Mouse (Mus musculus) midbrain, postnatal 0 days (tissue): ENCODE data around the gene Cars2. TPM values are rescaled to one million over a fixed set of nuclear protein-coding genes. Genes with fewer than 3 reads are reported as not detected.

Source experiments
- ATAC-seq: fragments of 200-750 bp; cut with Nextera tagmentation; 2 replicates; pipeline ENCODE4 v1.8.0; 2017; ENCODE audit warnings: moderate number of reproducible peaks, mild to moderate bottlenecking, moderate TSS enrichment, moderate library complexity; ENCODE audit not compliant: low FRiP score
- DNase-seq: peaks from one replicate; pipeline ENCODE4 v3.0.0-alpha.2; 2015; ENCODE audit warnings: low spot score
- H3K27ac ChIP-seq: fragments of 300-500 bp; sonication (generic); 2 replicates; pipeline ENCODE4 v1.5.1; 2014; ENCODE audit warnings: low read depth, mild to moderate bottlenecking, low read length, mixed read lengths
- H3K27me3 ChIP-seq: fragments of 300-500 bp; sonication (generic); 2 replicates; pipeline ENCODE4 v1.6.1; 2014; ENCODE audit warnings: low read length, control low read depth, mixed read lengths; ENCODE audit not compliant: insufficient read depth
- H3K36me3 ChIP-seq: fragments of 300-500 bp; sonication (generic); 2 replicates; pipeline ENCODE4 v1.6.1; 2014; ENCODE audit warnings: low read length, control low read depth, mixed read lengths; ENCODE audit not compliant: insufficient read depth
- H3K4me1 ChIP-seq: fragments of 300-500 bp; sonication (generic); 2 replicates; pipeline ENCODE4 v1.6.1; 2014; ENCODE audit warnings: mild to moderate bottlenecking, control low read depth, antibody characterized with exemption, low read length, mixed read lengths; ENCODE audit not compliant: insufficient read depth
- H3K4me2 ChIP-seq: fragments of 300-500 bp; sonication (generic); 2 replicates; pipeline ENCODE4 v1.6.1; 2014; ENCODE audit warnings: low read depth, mild to moderate bottlenecking, low read length, mixed read lengths; ENCODE audit not compliant: poor library complexity, severe bottlenecking
- H3K4me3 ChIP-seq: fragments of 300-500 bp; sonication (generic); 2 replicates; pipeline ENCODE4 v1.5.1; 2014; ENCODE audit warnings: low read depth, mild to moderate bottlenecking, low read length, moderate library complexity
- H3K9ac ChIP-seq: fragments of 300-500 bp; sonication (generic); replicated peaks from 2 replicates; pipeline ENCODE4 v1.6.1; 2014; ENCODE audit warnings: mild to moderate bottlenecking, low read length, moderate library complexity, mixed read lengths; ENCODE audit not compliant: poor library complexity, severe bottlenecking
- H3K9me3 ChIP-seq: fragments of 300-500 bp; sonication (generic); 2 replicates; pipeline ENCODE4 v1.6.1; 2016; ENCODE audit warnings: low read length, control low read depth
- CTCF ChIP-seq: IDR thresholded peaks from 2 replicates; pipeline ENCODE4 v1.5.1; 2016; ENCODE audit warnings: antibody characterized with exemption, mild to moderate bottlenecking
- WGBS: fragments of 180-500 bp; shearing (Covaris S2); extraction: QIAGEN DNeasy Blood & Tissue Kit; methylation state at CpG from one replicate; pipeline ENCODE4 v1.1.7; 2014; 5-methylcytosine and 5-hydroxymethylcytosine counted together
- polyA plus RNA-seq: library from polyadenylated mRNA; unstranded; fragments of >200 nt; fragmentation: Nextera tagmentation; extraction: Ambion mirVana; gene quantifications from 2 replicates; pipeline ENCODE4 v1.2.1, GENCODE M21; 2015
- total RNA-seq: library from RNA; depleted of rRNA; stranded (reverse); fragments of >200 nt; gene quantifications from 2 replicates; pipeline ENCODE4 v1.2.3, GENCODE M21; 2014

Gene Cars2
- total and polyA plus RNA-seq, 2 experiments from 2014 or later, result 19.5 to 35.5 TPM

DNA sequence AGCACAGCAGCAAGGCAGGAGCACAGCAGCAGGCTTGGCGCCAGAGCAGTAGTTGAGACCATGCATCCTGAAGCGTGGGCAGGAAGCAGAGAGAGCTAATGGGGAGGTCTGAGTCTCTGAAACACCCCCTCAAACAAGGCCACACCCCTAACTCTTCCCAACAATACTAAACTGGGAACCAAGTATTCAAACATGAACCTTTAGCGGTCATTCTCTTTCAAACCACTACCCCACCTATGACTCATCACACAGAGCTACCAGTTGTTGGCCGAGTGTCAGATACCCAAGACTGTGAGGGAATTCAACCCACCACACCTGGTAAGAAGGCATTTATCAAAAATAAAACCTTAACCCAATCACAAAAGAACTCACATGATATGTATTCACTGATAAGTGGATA lies 63.4 kb downstream of the Cars2 start:
- Histone ChIP-seq H3K27ac (no peak overlapping the region), H3K9me3 (no peaks in the 10 kb centered on the region), H3K9ac (no peak overlapping the region), H3K4me3 (no peak overlapping the region), H3K4me1 (no peaks in the 10 kb centered on the region), H3K4me2 (no peak overlapping the region), H3K36me3 (no peaks in the 10 kb centered on the region), H3K27me3 (peaks cover 7% of the 10 kb centered on the region)
- no peak for ATAC-seq
- WGBS, result 82% methylated on average over 4 of the region's 4 CpGs
- no peak for DNase-seq
- no peak for TF ChIP-seq CTCF

DNA sequence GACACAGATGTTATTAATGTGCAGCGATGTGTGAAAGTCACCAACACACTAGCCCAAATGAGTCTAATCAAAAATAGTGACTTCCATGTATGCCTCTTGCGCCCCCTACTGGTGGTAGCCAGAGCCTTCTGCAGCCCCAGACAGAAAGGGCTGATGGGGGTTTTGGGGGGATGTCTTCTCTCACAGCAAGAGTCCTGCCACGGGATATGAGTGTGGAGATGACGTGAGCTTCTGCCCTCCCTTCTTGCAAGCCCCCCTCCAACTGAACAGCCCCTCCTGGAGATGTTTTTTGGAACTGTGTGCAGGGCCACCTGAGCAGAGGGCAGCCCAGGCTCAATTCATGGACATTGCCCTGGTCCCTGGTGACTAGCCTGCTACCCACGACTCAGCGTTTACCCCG lies 64.4 kb downstream of the Cars2 start:
- peaks cover 7% of the 10 kb centered on the region for H3K27me3 ChIP-seq
- WGBS, result 26% methylated on average over 7 of the region's 7 CpGs
- H3K4me1 ChIP-seq, result no peaks in the 10 kb centered on the region
- DNase-seq, result peak; percentile 77
- no peak overlapping the region for H3K4me2 ChIP-seq
- no peak overlapping the region for H3K27ac ChIP-seq
- no peaks in the 10 kb centered on the region for H3K9me3 ChIP-seq
- TF ChIP-seq CTCF, result peak; percentile 91
- H3K9ac ChIP-seq, result no peak overlapping the region
- H3K4me3 ChIP-seq, result no peak overlapping the region
- no peaks in the 10 kb centered on the region for H3K36me3 ChIP-seq
- ATAC-seq, result 0 out of 2 replicates have a peak, but pooled peaks have one; percentile 23

DNA sequence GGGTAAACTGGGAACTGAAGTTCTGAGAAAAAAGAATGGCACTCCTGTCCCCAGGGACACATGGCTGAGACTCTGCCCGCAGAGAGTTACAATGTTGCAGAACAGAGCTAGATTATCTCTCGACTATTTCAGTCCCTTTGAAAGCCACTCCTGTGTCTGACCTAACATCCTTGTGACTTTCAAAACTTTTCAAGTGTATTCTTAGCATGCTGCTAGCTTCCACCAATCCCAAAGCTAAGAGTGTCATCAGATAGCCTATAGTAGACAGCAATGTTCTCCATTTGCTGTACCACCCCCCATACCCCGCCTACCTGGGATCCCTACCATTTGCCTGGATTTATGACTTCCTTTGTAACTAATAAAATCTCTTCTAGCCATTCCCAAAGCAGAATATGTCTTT lies 68.0 kb downstream of the Cars2 start:
- peaks cover 10% of the 10 kb centered on the region; the same call in 1 of the 2 replicates for H3K4me1 ChIP-seq

DNA sequence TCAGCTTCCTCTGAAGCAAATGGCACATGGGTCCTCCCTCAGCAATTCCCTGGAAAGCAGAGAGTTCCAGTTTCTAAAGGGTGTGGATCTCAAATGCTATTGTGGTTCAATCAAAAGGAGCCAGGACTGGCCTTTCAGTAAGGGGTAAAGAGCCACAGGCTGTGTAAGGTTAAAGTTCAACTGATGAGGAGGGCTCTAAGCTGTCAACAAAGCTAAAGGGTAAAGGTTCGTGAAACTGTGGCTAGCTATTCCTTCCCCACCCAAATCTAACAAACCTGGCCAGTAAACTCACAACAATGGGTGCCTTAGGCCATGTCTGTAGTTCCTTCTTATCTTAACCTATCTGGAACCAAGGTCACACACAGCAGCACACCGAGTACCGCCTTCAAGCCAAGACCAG lies 68.7 kb downstream of the Cars2 start:
- 65% methylated on average over 3 of the region's 3 CpGs for WGBS
- DNase-seq, result no peak
- Histone ChIP-seq H3K27me3 (peaks cover 35% of the 10 kb centered on the region), H3K4me1 (peaks cover 10% of the 10 kb centered on the region; the same call in 1 of the 2 replicates), H3K27ac (no peak overlapping the region), H3K4me2 (no peak overlapping the region), H3K36me3 (no peaks in the 10 kb centered on the region), H3K9me3 (no peaks in the 10 kb centered on the region), H3K9ac (no peak overlapping the region), H3K4me3 (no peak overlapping the region)
- TF ChIP-seq CTCF, result no peak
- ATAC-seq, result no peak

More for the DNA sequence above, 68.0 kb downstream of the Cars2 start:
- DNase-seq, result no peak
- Histone ChIP-seq H3K4me3 (no peak overlapping the region), H3K9ac (no peak overlapping the region), H3K36me3 (no peaks in the 10 kb centered on the region), H3K4me2 (no peak overlapping the region), H3K27ac (no peak overlapping the region), H3K9me3 (no peaks in the 10 kb centered on the region), H3K27me3 (peaks cover 33% of the 10 kb centered on the region)
- no peak for ATAC-seq
- TF ChIP-seq CTCF, result no peak
- WGBS, result 80% methylated on average over 3 of the region's 3 CpGs

DNA sequence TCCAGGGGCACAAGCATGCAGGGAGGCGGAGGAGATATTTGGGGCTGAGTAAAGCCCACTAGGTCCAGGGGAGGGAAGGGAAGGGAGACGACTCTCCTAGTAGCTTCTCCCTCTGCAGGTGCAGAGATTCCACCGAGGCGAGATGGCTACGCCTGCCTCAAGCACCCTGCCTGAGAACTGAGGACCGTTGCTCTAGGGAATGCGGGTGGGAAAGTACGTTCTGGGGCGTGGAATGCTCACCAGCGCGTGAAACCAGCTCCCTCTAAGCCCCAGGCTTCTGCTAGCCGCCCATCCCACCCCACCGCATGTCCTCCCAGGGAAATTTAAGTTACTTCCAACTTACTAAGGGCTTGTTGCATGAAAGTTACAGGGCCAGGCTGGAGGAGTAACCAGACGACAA lies 71.0 kb downstream of the Cars2 start:
- Histone ChIP-seq H3K36me3 (no peaks in the 10 kb centered on the region), H3K27me3 (peaks cover 49% of the 10 kb centered on the region), H3K9ac (no peak overlapping the region), H3K4me3 (no peak overlapping the region), H3K4me1 (peaks cover 10% of the 10 kb centered on the region; the same call in 1 of the 2 replicates), H3K27ac (no peak overlapping the region), H3K4me2 (no peak overlapping the region), H3K9me3 (no peaks in the 10 kb centered on the region)
- 11% methylated on average over 14 of the region's 14 CpGs for WGBS
- no peak for TF ChIP-seq CTCF
- no peak for DNase-seq
- ATAC-seq, result no peak

DNA sequence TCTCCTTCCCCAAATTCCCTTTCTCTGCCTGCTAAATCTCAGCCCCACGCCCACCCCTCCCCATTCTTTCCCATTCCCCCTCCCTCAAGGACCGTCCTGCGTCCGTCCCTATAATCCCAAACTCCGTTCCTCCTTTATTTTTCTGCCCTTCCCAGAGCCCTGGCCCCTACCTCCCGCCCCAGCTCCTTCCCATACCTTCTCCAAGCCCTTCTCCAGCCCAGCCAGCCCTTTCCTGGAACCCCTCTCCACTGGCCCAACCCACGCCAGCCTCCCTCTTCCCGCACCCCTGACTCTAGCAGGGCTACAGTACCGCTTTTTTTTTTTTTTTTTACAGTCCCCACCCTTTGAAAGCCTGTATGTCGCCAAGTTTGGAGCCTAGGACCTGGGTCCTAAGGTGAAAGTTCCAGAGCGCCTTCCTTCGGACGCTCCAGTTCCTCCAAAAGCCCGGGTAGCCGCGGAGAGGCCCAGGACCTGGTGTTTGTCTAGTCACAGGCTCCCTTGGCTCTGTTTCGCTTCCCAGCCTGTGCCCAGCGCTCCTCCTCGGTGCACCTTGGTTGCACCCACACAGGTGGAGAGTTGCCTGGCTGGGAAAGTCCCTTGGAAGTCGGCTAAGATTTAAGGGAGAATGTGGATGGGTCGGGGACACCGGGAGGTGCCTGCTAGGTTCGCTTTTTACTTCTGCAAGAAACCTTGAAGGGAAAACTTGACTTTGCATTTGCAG lies 71.6 kb downstream of the Cars2 start:
- WGBS, result 5% methylated on average over 22 of the region's 23 CpGs
- DNase-seq (no peak), ATAC-seq (no peak)
- peak overlapping the region; percentile 46 for H3K4me3 ChIP-seq
- no peaks in the 10 kb centered on the region for H3K36me3 ChIP-seq
- H3K9me3 ChIP-seq, result no peaks in the 10 kb centered on the region
- TF ChIP-seq CTCF, result no peak
- peaks cover 52% of the 10 kb centered on the region for H3K27me3 ChIP-seq
- H3K4me2 ChIP-seq, result peak overlapping the region; percentile 92
- H3K9ac ChIP-seq, result no peak overlapping the region
- H3K4me1 ChIP-seq, result peaks cover 10% of the 10 kb centered on the region; the same call in 1 of the 2 replicates
- H3K27ac ChIP-seq, result no peak overlapping the region
